Comparison of ENCODE assay signal across 25 mouse cellular contexts in genomic region chr9:118655726-118656125, GRCm38 (mm10). TPM values are rescaled to one million over a fixed set of nuclear protein-coding genes. Genes with fewer than 3 reads are reported as not detected.
DNase-seq lines count a peak whose midpoint lies in the region; ATAC-seq and TF ChIP-seq lines count a peak whose summit lies in the region.
"Had no signal": no experiment of that assay in that cellular context is flagged by ENCODE, and none has a peak within 500 bp of the region (broad histone marks: within the 10 kb centered on the region; RNA-seq: fewer than 3 reads in every experiment).

No protein-coding gene starts in this region.

- H3K9me3 ChIP-seq in liver, postnatal 0 days (ENCODE audit: low read length): no peaks in the 10 kb centered on the region
- no peaks in the 10 kb centered on the region for H3K9me3 ChIP-seq in midbrain, embryonic 11.5 days (ENCODE audit: control insufficient read depth, low read length)
- no peaks in the 10 kb centered on the region for H3K9me3 ChIP-seq in midbrain, embryonic 16.5 days (replicated peaks; ENCODE audit: control insufficient read depth, low read length, poor library complexity, severe bottlenecking)
- no peaks in the 10 kb centered on the region for H3K9me3 ChIP-seq in limb, embryonic 10.5 days (replicated peaks)
- H3K9me3 ChIP-seq in forebrain, embryonic 15.5 days: no peaks in the 10 kb centered on the region
- H3K9me3 ChIP-seq: embryonic facial prominence, embryonic 13.5 days; forebrain, embryonic 12.5 days; heart, embryonic 10.5 days; heart, embryonic 13.5 days; hindbrain, embryonic 12.5 days had no signal

- DNase-seq in liver, postnatal 0 days: no peak
- no peak for DNase-seq in liver
- peak; percentile 45 for DNase-seq in midbrain, embryonic 11.5 days (ENCODE audit: low spot score, missing footprints)
- no peak for DNase-seq in limb, embryonic 10.5 days (ENCODE audit: low spot score)
- DNase-seq: adrenal gland, postnatal 14 days; cerebellum, adult 11 months; cerebellum, adult 2 months; cerebellum, adult 9-11 months; cerebellum, postnatal 25 days; gastrocnemius, postnatal 10 days; gastrocnemius, postnatal 36 days; heart, adult 2 months; heart, postnatal 4 days had no signal

- no peaks in the 10 kb centered on the region for H3K27me3 ChIP-seq in liver, postnatal 0 days (ENCODE audit: insufficient read depth, low read length)
- no peaks in the 10 kb centered on the region for H3K27me3 ChIP-seq in midbrain, embryonic 11.5 days (ENCODE audit: control insufficient read depth, insufficient read depth, low read length)
- H3K27me3 ChIP-seq in midbrain, embryonic 16.5 days (ENCODE audit: control insufficient read depth, insufficient read depth, low read depth, low read length): no peaks in the 10 kb centered on the region
- no peaks in the 10 kb centered on the region for H3K27me3 ChIP-seq in limb, embryonic 10.5 days (ENCODE audit: low read depth, poor library complexity, severe bottlenecking)
- H3K27me3 ChIP-seq in forebrain, embryonic 15.5 days: no peaks in the 10 kb centered on the region
- H3K27me3 ChIP-seq: embryonic facial prominence, embryonic 13.5 days; forebrain, embryonic 12.5 days; heart, embryonic 13.5 days; hindbrain, embryonic 12.5 days had no signal

- no peak overlapping the region for H3K4me3 ChIP-seq in liver, postnatal 0 days (ENCODE audit: low read depth, low read length)
- H3K4me3 ChIP-seq in midbrain, embryonic 11.5 days (ENCODE audit: low read depth, low read length): no peak overlapping the region
- no peak overlapping the region for H3K4me3 ChIP-seq in midbrain, embryonic 16.5 days (ENCODE audit: low read depth, low read length)
- no peak overlapping the region for H3K4me3 ChIP-seq in limb, embryonic 10.5 days
- no peak overlapping the region for H3K4me3 ChIP-seq in forebrain, embryonic 15.5 days
- H3K4me3 ChIP-seq: embryonic facial prominence, embryonic 13.5 days; erythroblast, embryonic 14.5 days; forebrain, embryonic 12.5 days; heart, adult 2 months; heart, embryonic 10.5 days; heart, embryonic 13.5 days; hindbrain, embryonic 12.5 days had no signal

- H3K4me1 ChIP-seq in liver, postnatal 0 days (ENCODE audit: insufficient read depth): peaks cover 12% of the 10 kb centered on the region; the same call in 1 of the 2 replicates
- no peaks in the 10 kb centered on the region; the same call in 1 of the 2 replicates for H3K4me1 ChIP-seq in midbrain, embryonic 11.5 days (ENCODE audit: control insufficient read depth, insufficient read depth, low read length)
- H3K4me1 ChIP-seq in midbrain, embryonic 16.5 days (ENCODE audit: control insufficient read depth, insufficient read depth, low read length): no peaks in the 10 kb centered on the region
- peaks cover 61% of the 10 kb centered on the region for H3K4me1 ChIP-seq in limb, embryonic 10.5 days
- H3K4me1 ChIP-seq in forebrain, embryonic 15.5 days: 0 out of 2 replicates have a peak, but pooled peaks cover 10% of the 10 kb centered on the region

- H3K36me3 ChIP-seq in liver, postnatal 0 days (replicated peaks; ENCODE audit: insufficient read depth, low read length): no peaks in the 10 kb centered on the region
- no peaks in the 10 kb centered on the region for H3K36me3 ChIP-seq in midbrain, embryonic 11.5 days (ENCODE audit: control insufficient read depth, insufficient read depth, low read length)
- no peaks in the 10 kb centered on the region for H3K36me3 ChIP-seq in midbrain, embryonic 16.5 days (ENCODE audit: control insufficient read depth, insufficient read depth, low read length)
- H3K36me3 ChIP-seq in limb, embryonic 10.5 days: peaks cover 52% of the 10 kb centered on the region
- no peaks in the 10 kb centered on the region for H3K36me3 ChIP-seq in forebrain, embryonic 15.5 days
- H3K36me3 ChIP-seq: forebrain, embryonic 12.5 days; hindbrain, embryonic 12.5 days had no signal

- no peak for ATAC-seq in liver, postnatal 0 days
- ATAC-seq in midbrain, embryonic 11.5 days (ENCODE audit: low FRiP score): no peak
- no peak for ATAC-seq in midbrain, embryonic 16.5 days
- ATAC-seq in forebrain, embryonic 15.5 days (replicated peaks): no peak
- ATAC-seq: CD4-positive, CD25-positive, alpha-beta regulatory T cell, adult 4 months; forebrain, embryonic 16.5 days; hindbrain, embryonic 16.5 days had no signal

- H3K4me2 ChIP-seq in liver, postnatal 0 days (ENCODE audit: low read depth, low read length): no peak overlapping the region
- no peak overlapping the region for H3K4me2 ChIP-seq in midbrain, embryonic 11.5 days
- no peak overlapping the region for H3K4me2 ChIP-seq in midbrain, embryonic 16.5 days (ENCODE audit: low read length)
- H3K4me2 ChIP-seq in forebrain, embryonic 15.5 days (replicated peaks): no peak overlapping the region
- H3K4me2 ChIP-seq: embryonic facial prominence, embryonic 13.5 days; forebrain, embryonic 12.5 days; heart, embryonic 13.5 days; hindbrain, embryonic 12.5 days had no signal

- WGBS in liver, postnatal 0 days (ENCODE audit: insufficient replicate concordance): 76% methylated on average over 3 of the region's 3 CpGs
- WGBS in midbrain, embryonic 11.5 days: 93% methylated on average over 3 of the region's 3 CpGs
- WGBS in midbrain, embryonic 16.5 days: 78% methylated on average over 3 of the region's 3 CpGs
- 90% methylated on average over 3 of the region's 3 CpGs for WGBS in limb, embryonic 10.5 days
- 82% methylated on average over 3 of the region's 3 CpGs for WGBS in forebrain, embryonic 15.5 days

- TF ChIP-seq CTCF in liver, postnatal 0 days (IDR thresholded peaks at IDR 0.05; ENCODE audit: low read depth): no peak

- TF ChIP-seq EP300 in liver, postnatal 0 days (IDR thresholded peaks at IDR 0.05; ENCODE audit: low read depth): no peak

- no peak overlapping the region for H3K9ac ChIP-seq in liver, postnatal 0 days (replicated peaks)
- H3K9ac ChIP-seq in midbrain, embryonic 11.5 days (ENCODE audit: low read length): no peak overlapping the region
- no peak overlapping the region for H3K9ac ChIP-seq in midbrain, embryonic 16.5 days (ENCODE audit: low read depth, low read length)
- H3K9ac ChIP-seq in forebrain, embryonic 15.5 days (replicated peaks): no peak overlapping the region
- H3K9ac ChIP-seq: embryonic facial prominence, embryonic 13.5 days; forebrain, embryonic 12.5 days; hindbrain, embryonic 12.5 days had no signal

- peak overlapping the region; percentile 67; the same call in 1 of the 2 replicates for H3K27ac ChIP-seq in liver, postnatal 0 days (ENCODE audit: low read depth)
- H3K27ac ChIP-seq in midbrain, embryonic 11.5 days (ENCODE audit: low read depth, low read length): no peak overlapping the region
- no peak overlapping the region for H3K27ac ChIP-seq in midbrain, embryonic 16.5 days (ENCODE audit: low read length)
- peak overlapping the region; percentile 78 for H3K27ac ChIP-seq in limb, embryonic 10.5 days
- H3K27ac ChIP-seq in forebrain, embryonic 15.5 days (replicated peaks): no peak overlapping the region
- H3K27ac ChIP-seq: embryonic facial prominence, embryonic 13.5 days; forebrain, embryonic 12.5 days; heart, adult 2 months; heart, embryonic 13.5 days; hindbrain, embryonic 12.5 days had no signal

RNA-seq across cellular contexts. Expression of gene Itga9, which starts 49.2 kb away (rescaled TPM):
- polyA plus RNA-seq in liver, postnatal 0 days (2015; fragmentation: Nextera tagmentation; extraction: Ambion mirVana): 3.8 and 4.8 TPM in 2 replicates
- polyA plus RNA-seq in midbrain, embryonic 11.5 days (2014; fragmentation: Nextera tagmentation; extraction: Ambion mirVana): 4.0 and 5.4 TPM in 2 replicates
- polyA plus RNA-seq in midbrain, embryonic 16.5 days (2015; fragmentation: Nextera tagmentation; extraction: Ambion mirVana): 0.97 and 1.0 TPM in 2 replicates
- polyA plus RNA-seq in limb, embryonic 10.5 days (2016; fragmentation: Nextera tagmentation; extraction: Ambion mirVana): 8.8 and 9.3 TPM in 2 replicates
- 1.6 and 2.4 TPM in 2 replicates for polyA plus RNA-seq in forebrain, embryonic 15.5 days (2015; fragmentation: Nextera tagmentation; extraction: Ambion mirVana)
- polyA plus RNA-seq: C2C12 had no signal

Comparison
In these comparisons a context has a peak if more than half of its experiments do, and no peak if none do; other contexts are left out.
1. H3K27ac ChIP-seq: peak in liver, postnatal 0 days (single experiment) and limb, embryonic 10.5 days (single experiment); none in midbrain, embryonic 11.5 days (single experiment), midbrain, embryonic 16.5 days (single experiment) and forebrain, embryonic 15.5 days (single experiment).